Mouse (Mus musculus): Measurements from ENCODE around the gene Tunar. TPM values are rescaled to one million over a fixed set of nuclear protein-coding genes. Genes with fewer than 3 reads are reported as not detected.

The Tunar gene
- total RNA-seq, 2 experiments from 2014 or later = 0.07 TPM; not detected in 1

DNA sequence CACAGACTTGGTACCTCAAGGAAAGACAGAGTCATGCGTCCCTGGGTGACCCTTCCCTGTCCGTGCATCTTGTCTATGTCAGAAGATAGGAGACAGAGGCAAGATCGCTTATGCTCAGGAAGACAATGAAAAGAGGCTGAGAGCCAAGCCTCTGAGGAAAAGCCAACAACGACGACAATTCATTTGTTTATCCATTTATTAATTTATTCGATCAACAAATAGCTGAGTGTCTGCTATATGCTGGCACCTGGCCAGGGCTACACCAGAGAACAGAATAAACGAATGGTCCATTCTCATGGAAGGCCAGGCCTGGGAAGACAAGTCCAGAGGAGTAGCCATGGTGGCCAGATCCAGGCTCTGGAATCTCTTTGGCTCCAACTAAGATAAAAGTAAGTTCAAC is 61.0 kb downstream of the Tunar start:
- intact Hi-C loops (cut with DNase I) = no loop called here

DNA sequence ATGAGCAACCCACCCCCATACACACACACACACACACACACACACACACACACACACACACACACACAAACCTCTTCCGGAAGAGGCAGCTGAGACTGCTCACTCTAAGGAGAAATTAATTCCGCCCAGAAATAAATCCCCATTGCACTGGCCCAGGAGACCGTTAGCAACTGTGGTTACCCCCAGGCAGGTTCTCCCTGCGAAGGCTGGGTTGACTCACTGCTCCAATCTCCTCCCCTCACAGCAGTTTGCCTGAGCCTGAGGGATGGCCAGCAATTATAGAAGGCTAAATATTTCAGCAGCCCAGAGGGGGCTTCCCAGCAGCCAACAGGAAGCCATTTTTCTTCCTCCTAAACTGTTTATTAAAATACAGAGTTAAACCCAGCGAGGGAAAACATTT is 64.5 kb downstream of the Tunar start:
- DNase-seq = no peak
- intact Hi-C loops (cut with DNase I) = no loop called here

More for the DNA sequence above, 61.0 kb downstream of the Tunar start:
- DNase-seq = no peak

DNA sequence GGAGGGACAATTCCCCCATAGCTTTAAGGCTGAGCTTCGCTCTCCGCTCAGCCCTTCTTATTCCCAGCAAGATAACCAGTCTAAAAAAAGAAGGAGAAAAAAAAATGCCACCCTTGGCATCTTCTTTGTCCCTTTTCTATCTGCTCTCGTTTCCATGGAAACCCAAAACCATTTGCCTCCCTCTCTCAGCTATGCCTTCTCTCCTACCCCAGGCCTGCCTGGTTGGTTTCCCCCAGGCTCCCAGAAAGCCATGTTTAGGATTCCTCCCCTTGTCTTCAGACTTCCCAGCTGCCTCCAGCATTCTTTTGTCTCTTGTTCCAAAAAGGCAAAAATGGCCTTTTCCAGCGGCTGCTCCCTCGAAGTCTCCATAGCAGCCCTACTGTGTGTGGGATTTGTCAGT is 70.1 kb downstream of the Tunar start:
- no peak for DNase-seq
- intact Hi-C loops (cut with DNase I) = no loop called here

DNA sequence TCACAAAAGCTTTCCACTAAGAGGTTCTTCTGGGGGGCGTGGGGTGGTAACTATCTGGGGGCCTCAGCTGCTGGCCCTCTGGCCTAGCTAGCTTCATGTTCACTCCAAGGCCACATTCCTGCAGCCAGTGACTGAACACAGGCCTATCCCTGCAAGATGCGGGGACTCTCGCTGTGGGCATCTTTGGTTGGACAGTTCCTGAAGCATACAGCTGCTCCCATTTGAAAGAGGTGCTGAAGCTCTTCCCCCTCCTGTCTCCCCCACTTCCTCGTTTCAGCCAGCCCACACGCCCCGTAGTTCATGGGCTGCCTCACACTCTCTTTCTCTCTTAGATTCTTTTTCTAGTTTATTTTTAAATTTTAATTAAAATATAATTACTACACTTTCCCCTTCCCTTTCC is 72.3 kb downstream of the Tunar start:
- DNase-seq = no peak

DNA sequence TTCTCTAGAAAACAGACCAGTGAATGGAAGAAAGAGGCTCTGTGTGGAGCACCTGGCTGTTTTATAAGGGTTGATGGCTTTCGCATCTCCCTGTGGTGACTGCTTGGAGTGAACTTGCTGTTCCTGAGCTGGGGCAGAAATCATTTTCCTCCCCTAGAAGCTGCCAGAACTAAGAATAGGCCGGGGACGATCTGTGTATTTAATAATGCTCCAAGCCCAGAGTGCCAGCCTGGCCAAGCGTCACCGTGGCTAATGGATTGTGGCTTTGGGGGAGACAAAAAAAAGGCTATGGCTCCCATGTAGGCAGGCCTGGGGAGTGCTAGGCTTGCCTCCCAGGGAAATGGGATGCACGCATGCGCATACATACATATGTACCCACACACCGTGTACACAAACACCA is 80.2 kb downstream of the Tunar start:
- intact Hi-C loops (cut with DNase I) = no loop called here
- no peak for DNase-seq

More for the DNA sequence above, 72.3 kb downstream of the Tunar start:
- intact Hi-C loops (cut with DNase I) = no loop called here

DNA sequence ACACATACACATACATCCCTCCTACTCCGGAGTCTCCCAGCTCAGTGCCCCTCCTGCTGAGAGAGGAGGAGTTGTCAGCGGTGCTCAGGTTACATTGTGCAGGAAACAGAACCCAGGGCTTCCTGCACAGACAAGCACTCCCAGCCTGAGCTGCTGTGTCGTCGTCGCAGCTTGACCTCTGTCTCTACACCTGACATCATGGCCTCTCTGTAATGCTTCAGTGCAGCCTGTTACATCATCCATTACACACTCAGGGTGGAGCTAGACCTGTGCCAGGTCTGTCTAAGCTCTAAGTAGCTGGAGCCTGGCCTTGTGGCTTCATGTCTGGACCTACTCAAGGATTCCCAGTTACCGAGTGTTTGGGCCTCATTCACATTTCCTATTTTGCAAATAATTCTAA is 86.8 kb downstream of the Tunar start:
- DNase-seq = no peak
- intact Hi-C loops (cut with DNase I) = loop anchor here (10.0 kb wide), 1 partner anchor 466 kb away; no protein-coding TSS in a partner anchor

DNA sequence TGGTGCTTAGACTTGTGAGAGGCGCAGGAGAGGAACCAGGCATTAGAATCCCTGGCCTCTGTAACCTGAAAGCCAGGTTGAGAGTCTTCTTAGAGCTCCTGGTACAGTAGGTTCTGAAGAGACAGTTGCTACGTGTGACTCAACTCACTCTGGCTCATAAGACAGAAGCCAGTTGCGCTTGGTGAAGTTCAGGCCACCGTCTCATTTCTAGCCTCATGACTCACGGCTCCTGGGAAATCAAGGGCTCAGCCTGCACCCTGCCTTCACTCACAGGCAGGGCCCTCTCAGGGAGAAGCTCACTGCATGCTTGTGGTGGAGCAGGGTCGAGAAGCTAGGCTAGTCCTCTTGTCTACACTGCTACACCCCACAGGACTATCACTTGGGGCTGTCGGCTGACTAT is 92.9 kb downstream of the Tunar start:
- intact Hi-C loops (cut with DNase I) = loop anchor here (10.0 kb wide), 1 partner anchor 472 kb away; no protein-coding TSS in a partner anchor

DNA sequence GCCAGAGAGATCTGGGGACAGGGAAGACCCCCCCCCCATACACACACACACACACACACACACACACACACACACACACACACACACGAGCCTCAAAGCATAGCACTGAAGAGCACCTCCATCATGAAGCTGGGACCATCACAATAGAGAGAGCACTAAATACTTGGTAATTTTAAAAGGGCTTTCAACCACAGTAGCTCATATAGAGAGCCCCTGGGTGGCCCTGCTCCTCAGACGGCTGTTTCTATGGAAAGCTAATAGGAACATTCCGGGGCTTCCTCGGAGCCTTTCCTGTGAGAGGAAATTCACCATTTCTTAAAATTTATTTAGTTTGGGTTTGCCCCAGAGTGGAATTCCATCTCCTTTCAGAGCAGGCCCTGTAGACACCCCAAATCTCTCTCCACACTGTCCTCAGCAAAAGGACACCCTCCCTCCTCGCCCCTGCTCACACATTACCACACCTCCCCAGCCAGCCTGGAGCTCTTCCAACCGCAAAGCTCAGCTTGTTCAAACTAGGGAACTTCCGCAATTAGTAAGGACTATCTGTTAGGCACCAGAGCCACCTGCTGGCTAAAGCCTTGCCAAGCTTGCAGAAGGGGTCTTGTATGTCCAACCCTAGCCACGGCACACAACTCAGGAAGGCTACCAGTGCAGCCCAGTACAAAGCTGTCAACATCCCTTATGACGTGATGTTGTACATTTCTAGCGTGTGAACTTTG is 93.5 kb downstream of the Tunar start:
- intact Hi-C loops (cut with DNase I) = loop anchor here (1.0 to 10.0 kb wide), 3 partner anchors 354 to 472 kb away; no protein-coding TSS in a partner anchor
- DNase-seq = peak; percentile 72 to 82

More for the DNA sequence above, 92.9 kb downstream of the Tunar start:
- no peak for DNase-seq

DNA sequence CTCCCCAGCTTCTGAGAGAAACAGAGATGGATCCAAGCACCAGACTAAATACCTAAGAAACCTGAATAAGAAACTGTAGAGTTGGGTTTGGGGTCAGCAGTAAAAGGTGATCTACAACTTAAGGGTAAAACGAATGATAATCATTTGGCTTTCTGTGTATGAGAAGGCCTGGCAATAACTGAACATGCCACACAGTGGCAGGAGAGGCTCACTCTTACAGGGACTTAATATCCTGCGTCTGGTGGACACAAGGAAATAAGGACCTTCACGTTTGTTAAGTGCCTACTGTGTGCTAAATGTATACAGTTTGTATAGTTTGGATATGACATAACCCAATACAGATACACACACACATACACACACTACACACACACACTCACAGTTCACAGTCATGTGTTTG is 98.2 kb downstream of the Tunar start:
- intact Hi-C loops (cut with DNase I) = loop anchor here (10.0 kb wide), 1 partner anchor 293 kb away; no protein-coding TSS in a partner anchor
- no peak for DNase-seq

DNA sequence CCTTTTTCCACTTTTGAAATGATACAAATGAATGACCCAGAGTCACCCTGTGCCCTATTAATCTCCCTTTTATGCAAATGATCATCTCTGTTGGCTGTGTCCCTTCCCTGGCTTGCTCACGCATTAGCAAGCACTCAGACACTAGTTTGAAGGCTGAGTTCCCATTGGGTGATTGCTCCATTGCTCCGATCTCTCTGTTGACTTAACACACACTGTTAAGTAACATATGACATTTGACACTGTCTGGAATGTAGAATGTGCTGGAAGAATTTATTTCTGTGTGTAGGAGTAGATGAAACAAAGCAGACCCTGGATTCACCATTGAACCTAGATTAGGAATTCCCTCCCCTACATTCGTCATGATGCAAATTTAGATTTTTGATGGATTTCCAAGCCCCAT is 99.1 kb downstream of the Tunar start:
- intact Hi-C loops (cut with DNase I) = loop anchor here (10.0 kb wide), 1 partner anchor 292 kb away; no protein-coding TSS in a partner anchor
- no peak for DNase-seq

Other genes starting within 250 kb of the Tunar start
- gene Tcl1b2, start 187.9 kb upstream of the Tunar start, total RNA-seq (2021) = not detected
- gene Tcl1b1, start 174.2 kb upstream of the Tunar start, total RNA-seq (2021) = not detected
- gene Tcl1b5, start 157.5 kb upstream of the Tunar start, total RNA-seq (2021) = not detected
- gene Tcl1b3, start 142.8 kb upstream of the Tunar start, total RNA-seq (2021) = not detected
- gene Tcl1b4, start 131.9 kb upstream of the Tunar start, total RNA-seq (2021) = not detected
- gene Tcl1, start 111.1 kb upstream of the Tunar start, total RNA-seq (2021) = not detected
- 1 to 10 TPM in 1 of 2 experiments, under 1 TPM in 1; 0.62 to 1.0 TPM for gene D430019H16Rik, start 120.0 kb downstream of the Tunar start, total RNA-seq (2021)
- 1 to 10 TPM; 1.2 to 2.2 TPM for gene Bdkrb2, start 229.4 kb downstream of the Tunar start, total RNA-seq (2021)